Mouse (Mus musculus): ENCODE measurements around the gene Mink1. TPM values are rescaled to one million over a fixed set of nuclear protein-coding genes. Genes with fewer than 3 reads are reported as not detected.
A peak's percentile ranks its signal among the peaks of the same experiment; 100 is the strongest.

The Mink1 gene
- polyA plus RNA-seq, 1 experiment from 2014 or later = 10.6 TPM

DNA sequence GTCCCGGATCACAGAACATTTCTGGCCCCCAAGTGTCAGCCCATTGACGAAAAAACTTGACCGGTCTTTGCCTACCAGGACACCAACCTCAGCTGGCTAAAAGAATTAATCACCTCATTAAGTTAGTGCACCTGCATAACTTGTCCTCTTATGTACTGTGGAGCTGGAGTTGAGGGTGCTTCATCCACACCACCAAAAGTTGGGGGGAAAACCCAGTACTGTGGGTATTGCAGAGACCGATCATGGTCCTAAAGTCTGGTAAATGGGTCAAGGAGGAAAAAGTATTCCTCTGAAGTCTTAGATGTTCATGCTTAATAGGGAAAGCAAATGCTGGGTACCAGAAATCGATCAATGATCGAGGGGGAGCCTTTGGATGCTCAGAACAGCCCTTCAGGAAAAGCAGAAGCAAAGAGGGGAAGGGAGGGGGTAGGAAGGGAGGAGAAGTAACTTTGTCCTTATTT lies 90.2 kb downstream of the Mink1 start:
- peak overlapping the region; percentile 100 for H3K4me3 ChIP-seq
- H3K9me3 ChIP-seq (replicated peaks) = no peaks in the 10 kb centered on the region
- peak overlapping the region; percentile 93 for H3K4me2 ChIP-seq
- peak overlapping the region; percentile 98 for H3K9ac ChIP-seq
- peaks cover 61% of the 10 kb centered on the region for H3K4me1 ChIP-seq
- H3K27me3 ChIP-seq = no peaks in the 10 kb centered on the region
- ATAC-seq = no peak
- H3K36me3 ChIP-seq (ENCODE audit: poor library complexity, severe bottlenecking) = peaks cover 44% of the 10 kb centered on the region
- H3K27ac ChIP-seq = peak overlapping the region; percentile 97
- 70% methylated on average over 6 of the region's 6 CpGs for WGBS

- Histone ChIP-seq H3K4me2 (peak overlapping the region; percentile 93), H3K36me3 (ENCODE audit: poor library complexity, severe bottlenecking) (peaks cover 41% of the 10 kb centered on the region), H3K4me1 (peaks cover 54% of the 10 kb centered on the region), H3K9me3 (replicated peaks) (no peaks in the 10 kb centered on the region), H3K27ac (peak overlapping the region; percentile 97), H3K4me3 (peak overlapping the region; percentile 100), H3K27me3 (no peaks in the 10 kb centered on the region), H3K9ac (peak overlapping the region; percentile 98)
- peak; percentile 67 for ATAC-seq
- under 1% methylated on average over 61 of the region's 63 CpGs for WGBS
Measured at GRCm38 (mm10) chr11:70653345-70654197, 90.9 kb downstream of the Mink1 start.

DNA sequence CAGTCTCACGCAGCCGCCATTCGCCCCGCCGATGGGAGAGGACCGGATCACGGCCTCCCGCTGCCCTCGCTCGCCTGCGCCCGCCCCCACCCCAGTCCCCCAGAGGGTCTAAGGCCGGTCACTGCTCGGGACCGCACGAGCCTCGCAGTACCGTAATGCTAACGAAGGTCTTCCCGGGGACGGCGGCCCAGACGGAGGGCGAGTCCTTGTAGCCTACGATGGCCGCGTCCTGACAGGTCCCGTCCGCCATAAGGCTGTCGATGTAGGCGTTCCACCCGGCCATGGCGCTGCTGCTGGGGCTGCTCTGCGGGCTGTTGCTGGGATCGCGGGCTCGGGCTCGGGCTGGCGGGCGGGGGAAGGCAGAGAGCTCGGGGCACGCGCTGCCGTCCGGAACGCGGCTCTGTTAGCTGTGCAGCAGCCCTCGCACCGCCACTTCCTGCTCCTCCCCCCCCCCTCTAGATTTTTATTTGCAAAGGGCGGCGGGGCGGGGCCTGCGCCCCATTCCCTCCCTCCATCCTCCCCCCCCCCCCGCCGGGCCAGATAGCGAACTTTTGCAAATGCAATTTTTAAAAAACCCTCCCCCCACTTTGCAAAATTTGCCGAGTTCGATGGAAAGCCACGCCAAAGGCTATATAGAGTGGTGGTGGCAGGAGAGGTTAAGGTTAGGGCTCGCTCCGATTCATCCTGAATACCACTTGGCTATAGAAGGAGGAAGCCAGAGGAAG lies 91.7 kb downstream of the Mink1 start, which contains the start of gene Pfn1:
Gene Pfn1, minus strand, starts transcription at position 447 of the 725 bp plus-strand sequence.
- Histone ChIP-seq H3K36me3 (ENCODE audit: poor library complexity, severe bottlenecking) (peaks cover 33% of the 10 kb centered on the region), H3K4me2 (peak within 1 kb of the TSS; percentile 93), H3K27ac (peak within 1 kb of the TSS; percentile 97), H3K27me3 (no peaks in the 10 kb centered on the region), H3K4me1 (peaks cover 46% of the 10 kb centered on the region), H3K9ac (peak within 1 kb of the TSS; percentile 98), H3K4me3 (peak within 1 kb of the TSS; percentile 100), H3K9me3 (replicated peaks) (no peaks in the 10 kb centered on the region)
- WGBS = under 1% methylated on average over 57 of the region's 61 CpGs
- peak; percentile 65 for ATAC-seq

DNA sequence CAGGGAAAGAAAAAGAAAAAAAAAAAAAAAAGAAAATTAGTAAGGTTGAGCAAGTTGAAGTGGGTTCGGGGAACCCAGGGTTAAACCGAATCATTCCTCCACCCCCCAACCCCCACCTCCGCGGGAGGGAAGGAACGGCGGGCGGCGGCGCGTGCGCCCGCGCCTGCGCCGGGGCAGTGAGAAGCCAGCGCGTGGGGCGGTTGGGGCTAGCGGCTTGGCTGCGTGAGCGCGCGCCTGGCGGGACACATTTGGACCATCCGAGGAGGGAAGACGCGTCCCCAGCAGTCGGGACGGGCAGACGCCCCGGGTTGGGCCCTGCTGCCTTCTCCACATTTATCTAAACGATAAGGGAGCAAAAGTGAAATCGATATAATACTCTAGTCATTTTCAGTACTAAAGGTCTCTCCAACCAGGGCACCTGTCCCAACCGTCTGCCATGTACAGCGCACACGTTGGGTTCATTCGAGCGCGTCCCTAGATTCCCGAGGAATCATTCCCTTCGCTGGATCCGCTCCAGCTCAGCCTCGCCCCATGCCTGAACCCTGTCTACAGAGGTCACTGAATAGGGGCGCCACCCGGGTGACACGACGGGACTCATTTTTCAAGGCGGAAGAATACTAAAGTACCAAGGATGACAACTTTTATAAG lies 92.4 kb downstream of the Mink1 start:
- H3K4me3 ChIP-seq = peak overlapping the region; percentile 100
- peak overlapping the region; percentile 97 for H3K27ac ChIP-seq
- H3K4me1 ChIP-seq = peaks cover 42% of the 10 kb centered on the region
- peaks cover 30% of the 10 kb centered on the region for H3K36me3 ChIP-seq (ENCODE audit: poor library complexity, severe bottlenecking)
- peak overlapping the region; percentile 93 for H3K4me2 ChIP-seq
- peak overlapping the region; percentile 98 for H3K9ac ChIP-seq
- H3K9me3 ChIP-seq (replicated peaks) = no peaks in the 10 kb centered on the region
- no peaks in the 10 kb centered on the region for H3K27me3 ChIP-seq
- peak; percentile 42 for ATAC-seq
- WGBS = under 1% methylated on average over 48 of the region's 48 CpGs

DNA sequence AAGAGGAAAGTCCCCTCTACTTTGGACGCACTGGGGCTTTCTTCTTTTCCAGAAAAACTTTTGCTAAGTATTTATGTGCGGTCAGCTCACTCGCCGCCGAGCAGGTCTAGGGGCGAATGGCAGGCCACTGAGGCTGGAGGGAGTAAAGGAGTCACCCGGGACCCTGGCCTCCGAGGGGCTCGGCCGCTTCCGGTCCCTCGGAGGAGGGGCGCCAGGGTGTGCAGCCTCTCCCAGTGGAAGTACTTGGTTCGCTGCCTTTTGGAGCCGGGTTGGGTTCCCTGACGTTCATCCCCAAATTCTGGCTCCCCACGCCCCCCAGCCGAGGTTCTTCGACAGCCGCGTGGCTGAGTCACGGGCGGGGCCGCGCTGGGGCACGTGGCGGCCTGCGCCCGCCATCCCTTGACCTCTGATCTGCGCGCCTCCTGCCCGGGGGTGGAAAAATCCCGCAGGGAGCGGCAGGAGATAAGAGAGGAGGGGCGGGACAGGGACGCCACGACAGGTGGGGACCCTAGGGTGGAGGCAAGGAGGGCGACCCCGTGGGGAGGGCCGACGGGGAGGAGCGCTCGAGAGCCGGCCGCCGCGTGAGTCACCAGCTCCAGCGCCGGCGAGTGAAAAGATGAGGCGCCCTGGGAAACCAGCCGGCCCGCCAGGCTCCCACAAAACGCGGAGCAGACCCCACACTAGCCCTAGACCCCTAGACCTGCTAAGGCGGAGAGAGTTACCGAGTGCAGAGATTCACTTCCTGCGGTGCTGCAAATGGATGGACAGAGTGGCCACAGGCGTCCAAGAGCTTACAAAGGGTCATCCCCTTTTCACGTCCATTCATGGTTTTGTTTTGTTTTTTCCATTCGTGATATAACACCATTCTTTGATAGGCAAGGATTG lies 93.1 kb downstream of the Mink1 start:
- Histone ChIP-seq H3K9me3 (replicated peaks) (no peaks in the 10 kb centered on the region), H3K36me3 (ENCODE audit: poor library complexity, severe bottlenecking) (peaks cover 28% of the 10 kb centered on the region), H3K4me2 (peak overlapping the region; percentile 93), H3K9ac (peak overlapping the region; percentile 98), H3K27me3 (no peaks in the 10 kb centered on the region), H3K4me1 (peaks cover 42% of the 10 kb centered on the region), H3K27ac (peak overlapping the region; percentile 97), H3K4me3 (peak overlapping the region; percentile 100)
- ATAC-seq = peak; percentile 34; the same call in 1 of the 2 replicates
- WGBS = under 1% methylated on average over 61 of the region's 61 CpGs

DNA sequence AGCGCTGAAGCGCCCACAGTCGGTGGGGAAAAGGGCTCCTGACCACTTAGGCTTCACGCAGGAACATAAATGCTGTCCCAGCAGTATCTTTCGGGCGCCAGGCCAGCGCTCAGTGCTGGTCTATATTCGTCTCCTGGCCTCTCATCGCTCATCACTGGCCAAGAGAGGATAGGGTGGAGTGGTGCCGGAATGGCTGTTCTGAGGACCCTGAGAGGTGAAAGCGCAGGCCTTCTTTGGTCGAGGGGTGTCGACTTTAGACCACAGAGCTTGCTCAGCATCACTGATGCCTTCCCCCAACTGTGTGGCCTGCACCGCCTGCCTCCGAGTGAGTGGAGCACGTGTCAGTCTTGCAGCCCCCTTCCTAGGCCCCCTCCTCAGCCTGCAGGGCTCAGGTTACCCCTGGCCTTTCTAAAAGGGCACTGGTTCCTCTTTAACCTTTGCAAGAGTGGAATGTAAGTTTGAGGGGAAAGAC lies 93.8 kb downstream of the Mink1 start:
- Histone ChIP-seq H3K27ac (no peak overlapping the region; the same call in 1 of the 2 replicates), H3K9me3 (replicated peaks) (no peaks in the 10 kb centered on the region), H3K36me3 (ENCODE audit: poor library complexity, severe bottlenecking) (peaks cover 28% of the 10 kb centered on the region), H3K27me3 (no peaks in the 10 kb centered on the region), H3K4me2 (peak overlapping the region; percentile 93), H3K9ac (peak overlapping the region; percentile 98), H3K4me1 (peaks cover 42% of the 10 kb centered on the region), H3K4me3 (peak overlapping the region; percentile 100)
- no peak for ATAC-seq
- 6% methylated on average over 16 of the region's 16 CpGs for WGBS

- no peaks in the 10 kb centered on the region for H3K9me3 ChIP-seq (replicated peaks)
- peak within 1 kb of the TSS; percentile 93 for H3K4me2 ChIP-seq
- WGBS = 9% methylated on average over 3 of the region's 3 CpGs
- no peaks in the 10 kb centered on the region for H3K27me3 ChIP-seq
- peaks cover 27% of the 10 kb centered on the region for H3K36me3 ChIP-seq (ENCODE audit: poor library complexity, severe bottlenecking)
- H3K4me1 ChIP-seq = peaks cover 37% of the 10 kb centered on the region
- H3K4me3 ChIP-seq = peak within 1 kb of the TSS; percentile 100
- no peak for ATAC-seq
- peak within 1 kb of the TSS; percentile 98 for H3K9ac ChIP-seq
- H3K27ac ChIP-seq = peak within 1 kb of the TSS; percentile 97
Measured at GRCm38 (mm10) chr11:70656964-70657363, 94.3 kb downstream of the Mink1 start, which contains the start of gene Eno3. Eno3 (plus strand) TSS chr11:70657202.

- H3K4me1 ChIP-seq = peaks cover 31% of the 10 kb centered on the region
Measured at GRCm38 (mm10) chr11:70657573-70657972, 94.9 kb downstream of the Mink1 start.

GRCm38 (mm10) chr11:70657991-70658390 lies 95.3 kb downstream of the Mink1 start:
- no peak for ATAC-seq
- Histone ChIP-seq H3K27ac (no peak overlapping the region), H3K36me3 (ENCODE audit: poor library complexity, severe bottlenecking) (peaks cover 30% of the 10 kb centered on the region), H3K27me3 (no peaks in the 10 kb centered on the region), H3K9me3 (replicated peaks) (no peaks in the 10 kb centered on the region), H3K4me2 (no peak overlapping the region), H3K9ac (no peak overlapping the region), H3K4me1 (peaks cover 27% of the 10 kb centered on the region), H3K4me3 (no peak overlapping the region)
- WGBS = 60% methylated on average over 9 of the region's 9 CpGs

More at GRCm38 (mm10) chr11:70657573-70657972, 94.9 kb downstream of the Mink1 start:
- H3K27ac ChIP-seq = no peak overlapping the region
- WGBS = 61% methylated on average over 6 of the region's 6 CpGs
- H3K4me2 ChIP-seq = no peak overlapping the region
- no peak for ATAC-seq
- H3K9me3 ChIP-seq (replicated peaks) = no peaks in the 10 kb centered on the region
- peaks cover 27% of the 10 kb centered on the region for H3K36me3 ChIP-seq (ENCODE audit: poor library complexity, severe bottlenecking)
- H3K27me3 ChIP-seq = no peaks in the 10 kb centered on the region
- no peak overlapping the region for H3K9ac ChIP-seq
- H3K4me3 ChIP-seq = no peak overlapping the region

GRCm38 (mm10) chr11:70658521-70658920 lies 95.8 kb downstream of the Mink1 start:
- 88% methylated on average over 5 of the region's 5 CpGs for WGBS
- Histone ChIP-seq H3K4me3 (no peak overlapping the region), H3K36me3 (ENCODE audit: poor library complexity, severe bottlenecking) (peaks cover 35% of the 10 kb centered on the region), H3K4me1 (peaks cover 22% of the 10 kb centered on the region), H3K27me3 (no peaks in the 10 kb centered on the region), H3K9ac (no peak overlapping the region), H3K4me2 (no peak overlapping the region), H3K9me3 (replicated peaks) (no peaks in the 10 kb centered on the region), H3K27ac (no peak overlapping the region)
- no peak for ATAC-seq

- Histone ChIP-seq H3K36me3 (ENCODE audit: poor library complexity, severe bottlenecking) (peaks cover 39% of the 10 kb centered on the region), H3K27me3 (no peaks in the 10 kb centered on the region), H3K4me3 (no peak overlapping the region), H3K9me3 (replicated peaks) (no peaks in the 10 kb centered on the region), H3K9ac (no peak overlapping the region), H3K4me2 (no peak overlapping the region), H3K4me1 (peaks cover 22% of the 10 kb centered on the region), H3K27ac (no peak overlapping the region)
- WGBS = 77% methylated on average over 8 of the region's 8 CpGs
- no peak for ATAC-seq
Measured at GRCm38 (mm10) chr11:70658942-70659341, 96.3 kb downstream of the Mink1 start.

All from forebrain, embryonic 13.5 days (tissue).